Mouse (Mus musculus): ENCODE measurements around the gene Csrp3. TPM values are rescaled to one million over a fixed set of nuclear protein-coding genes. Genes with fewer than 3 reads are reported as not detected.

Gene Csrp3
- polyA plus RNA-seq, 1 experiment = 0.33 TPM

- peaks cover 1% of the 10 kb centered on the region for H3K79me3 ChIP-seq (ENCODE audit: low read depth)
- no peaks in the 10 kb centered on the region for H3K27me3 ChIP-seq (ENCODE audit: control insufficient read depth, insufficient read depth, insufficient read length)
- no peak overlapping the region for H3ac ChIP-seq (ENCODE audit: control insufficient read depth, insufficient read length, low read depth)
- peaks cover 54% of the 10 kb centered on the region for H3K36me3 ChIP-seq (ENCODE audit: control insufficient read depth, insufficient read depth)
- no peaks in the 10 kb centered on the region for H3K79me2 ChIP-seq (ENCODE audit: control insufficient read depth, insufficient read depth)
- no peak overlapping the region for H3K4me3 ChIP-seq (ENCODE audit: insufficient read depth, poor library complexity, severe bottlenecking)
- no peak for TF ChIP-seq CEBPB (IDR thresholded peaks at IDR 0.05; ENCODE audit: low read depth)
- no peak for TF ChIP-seq MYOG (IDR thresholded peaks at IDR 0.05; ENCODE audit: control insufficient read depth, extremely low read depth, insufficient read length)
- TF ChIP-seq FOSL1 (IDR thresholded peaks at IDR 0.05; ENCODE audit: insufficient read depth, low read length, poor library complexity, severe bottlenecking) = no peak
- no peak for TF ChIP-seq MAX (IDR thresholded peaks at IDR 0.05)
- TF ChIP-seq USF1 (IDR thresholded peaks at IDR 0.05; ENCODE audit: low read depth) = no peak
- no peak for TF ChIP-seq CTCF (IDR thresholded peaks at IDR 0.05; ENCODE audit: control insufficient read depth, insufficient read depth, insufficient read length)
- TF ChIP-seq MYOD1 (IDR thresholded peaks at IDR 0.05; ENCODE audit: control insufficient read depth, insufficient read length, low read depth) = no peak
These were observed 16.4 kb upstream of the Csrp3 start for GRCm38 (mm10) chr7:48864199-48864598.

DNA sequence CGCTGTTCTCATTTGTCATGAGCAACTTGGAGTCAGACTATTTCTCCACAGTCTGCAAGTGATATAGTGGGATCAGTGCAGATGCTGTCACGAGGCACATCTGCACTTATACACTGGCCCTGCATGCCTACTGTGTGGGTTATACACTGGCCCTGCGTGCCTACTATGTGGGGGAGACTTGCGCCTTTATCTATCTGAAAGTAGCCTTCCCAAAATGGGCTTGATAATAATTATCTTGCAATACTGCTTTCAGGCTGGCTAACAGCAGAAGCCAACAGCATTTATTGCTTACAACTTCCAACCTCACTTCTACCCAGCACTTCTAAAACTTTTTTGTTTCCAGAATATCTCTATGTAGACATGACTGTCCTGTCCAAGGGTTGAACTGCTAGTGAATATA lies 14.0 kb upstream of the Csrp3 start:
- TF ChIP-seq USF1 (IDR thresholded peaks at IDR 0.05; ENCODE audit: low read depth) (no peak), MYOG (IDR thresholded peaks at IDR 0.05; ENCODE audit: control insufficient read depth, extremely low read depth, insufficient read length) (no peak), FOSL1 (IDR thresholded peaks at IDR 0.05; ENCODE audit: insufficient read depth, low read length, poor library complexity, severe bottlenecking) (no peak), CEBPB (IDR thresholded peaks at IDR 0.05; ENCODE audit: low read depth) (no peak), MYOD1 (IDR thresholded peaks at IDR 0.05; ENCODE audit: control insufficient read depth, insufficient read length, low read depth) (no peak), CTCF (IDR thresholded peaks at IDR 0.05; ENCODE audit: control insufficient read depth, insufficient read depth, insufficient read length) (no peak), MAX (IDR thresholded peaks at IDR 0.05) (no peak)
- H3K79me3 ChIP-seq (ENCODE audit: low read depth) = no peaks in the 10 kb centered on the region
- H3K36me3 ChIP-seq (ENCODE audit: control insufficient read depth, insufficient read depth) = peaks cover 30% of the 10 kb centered on the region
- H3ac ChIP-seq (ENCODE audit: control insufficient read depth, insufficient read length, low read depth) = no peak overlapping the region
- no peaks in the 10 kb centered on the region for H3K27me3 ChIP-seq (ENCODE audit: control insufficient read depth, insufficient read depth, insufficient read length)
- H3K4me3 ChIP-seq (ENCODE audit: insufficient read depth, poor library complexity, severe bottlenecking) = no peak overlapping the region
- no peaks in the 10 kb centered on the region for H3K79me2 ChIP-seq (ENCODE audit: control insufficient read depth, insufficient read depth)

GRCm38 (mm10) chr7:48860948-48861347 lies 13.1 kb upstream of the Csrp3 start:
- TF ChIP-seq FOSL1 (IDR thresholded peaks at IDR 0.05; ENCODE audit: insufficient read depth, low read length, poor library complexity, severe bottlenecking) (no peak), CEBPB (IDR thresholded peaks at IDR 0.05; ENCODE audit: low read depth) (no peak), MYOG (IDR thresholded peaks at IDR 0.05; ENCODE audit: control insufficient read depth, extremely low read depth, insufficient read length) (no peak), MAX (IDR thresholded peaks at IDR 0.05) (no peak), USF1 (IDR thresholded peaks at IDR 0.05; ENCODE audit: low read depth) (no peak), CTCF (IDR thresholded peaks at IDR 0.05; ENCODE audit: control insufficient read depth, insufficient read depth, insufficient read length) (no peak), MYOD1 (IDR thresholded peaks at IDR 0.05; ENCODE audit: control insufficient read depth, insufficient read length, low read depth) (no peak)

DNA sequence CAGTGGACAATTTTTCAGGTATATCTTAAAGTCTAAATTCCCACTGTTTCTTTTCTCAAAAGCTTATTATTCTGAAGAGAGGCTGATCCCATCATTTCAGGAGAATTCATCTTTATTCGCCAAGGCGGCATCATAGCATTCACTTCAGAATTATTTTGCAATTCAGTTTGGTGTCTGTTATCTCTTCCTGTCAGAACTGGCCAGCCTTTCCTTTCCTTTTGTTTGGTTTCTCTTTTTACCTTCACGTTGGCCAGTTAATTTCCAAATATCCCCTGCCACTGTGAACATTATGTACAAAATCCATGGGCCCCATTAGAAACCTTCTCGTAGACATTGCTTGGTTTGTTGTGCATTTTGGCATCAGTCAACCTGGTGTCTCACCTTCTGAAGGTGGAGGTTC lies 11.5 kb upstream of the Csrp3 start:
- no peaks in the 10 kb centered on the region for H3K79me2 ChIP-seq (ENCODE audit: control insufficient read depth, insufficient read depth)
- H3ac ChIP-seq (ENCODE audit: control insufficient read depth, insufficient read length, low read depth) = no peak overlapping the region
- TF ChIP-seq MYOG (IDR thresholded peaks at IDR 0.05; ENCODE audit: control insufficient read depth, extremely low read depth, insufficient read length) (no peak), CEBPB (IDR thresholded peaks at IDR 0.05; ENCODE audit: low read depth) (no peak), MYOD1 (IDR thresholded peaks at IDR 0.05; ENCODE audit: control insufficient read depth, insufficient read length, low read depth) (no peak), FOSL1 (IDR thresholded peaks at IDR 0.05; ENCODE audit: insufficient read depth, low read length, poor library complexity, severe bottlenecking) (no peak), USF1 (IDR thresholded peaks at IDR 0.05; ENCODE audit: low read depth) (no peak), MAX (IDR thresholded peaks at IDR 0.05) (no peak), CTCF (IDR thresholded peaks at IDR 0.05; ENCODE audit: control insufficient read depth, insufficient read depth, insufficient read length) (no peak)
- H3K79me3 ChIP-seq (ENCODE audit: low read depth) = no peaks in the 10 kb centered on the region
- H3K36me3 ChIP-seq (ENCODE audit: control insufficient read depth, insufficient read depth) = peaks cover 9% of the 10 kb centered on the region
- H3K4me3 ChIP-seq (ENCODE audit: insufficient read depth, poor library complexity, severe bottlenecking) = no peak overlapping the region
- H3K27me3 ChIP-seq (ENCODE audit: control insufficient read depth, insufficient read depth, insufficient read length) = no peaks in the 10 kb centered on the region

More at GRCm38 (mm10) chr7:48860948-48861347, 13.1 kb upstream of the Csrp3 start:
- H3ac ChIP-seq (ENCODE audit: control insufficient read depth, insufficient read length, low read depth) = no peak overlapping the region
- H3K27me3 ChIP-seq (ENCODE audit: control insufficient read depth, insufficient read depth, insufficient read length) = no peaks in the 10 kb centered on the region
- no peaks in the 10 kb centered on the region for H3K79me2 ChIP-seq (ENCODE audit: control insufficient read depth, insufficient read depth)
- peaks cover 22% of the 10 kb centered on the region for H3K36me3 ChIP-seq (ENCODE audit: control insufficient read depth, insufficient read depth)
- H3K4me3 ChIP-seq (ENCODE audit: insufficient read depth, poor library complexity, severe bottlenecking) = no peak overlapping the region
- H3K79me3 ChIP-seq (ENCODE audit: low read depth) = no peaks in the 10 kb centered on the region

GRCm38 (mm10) chr7:48858257-48858656 lies 10.4 kb upstream of the Csrp3 start:
- H3K27me3 ChIP-seq (ENCODE audit: control insufficient read depth, insufficient read depth, insufficient read length) = no peaks in the 10 kb centered on the region
- TF ChIP-seq MAX (IDR thresholded peaks at IDR 0.05) = no peak
- no peak for TF ChIP-seq USF1 (IDR thresholded peaks at IDR 0.05; ENCODE audit: low read depth)
- TF ChIP-seq MYOG (IDR thresholded peaks at IDR 0.05; ENCODE audit: control insufficient read depth, extremely low read depth, insufficient read length) = no peak
- TF ChIP-seq CTCF (IDR thresholded peaks at IDR 0.05; ENCODE audit: control insufficient read depth, insufficient read depth, insufficient read length) = no peak
- no peak for TF ChIP-seq FOSL1 (IDR thresholded peaks at IDR 0.05; ENCODE audit: insufficient read depth, low read length, poor library complexity, severe bottlenecking)
- no peak for TF ChIP-seq CEBPB (IDR thresholded peaks at IDR 0.05; ENCODE audit: low read depth)
- TF ChIP-seq MYOD1 (IDR thresholded peaks at IDR 0.05; ENCODE audit: control insufficient read depth, insufficient read length, low read depth) = no peak
- H3K79me2 ChIP-seq (ENCODE audit: control insufficient read depth, insufficient read depth) = no peaks in the 10 kb centered on the region
- peaks cover 6% of the 10 kb centered on the region for H3K36me3 ChIP-seq (ENCODE audit: control insufficient read depth, insufficient read depth)
- H3ac ChIP-seq (ENCODE audit: control insufficient read depth, insufficient read length, low read depth) = no peak overlapping the region
- no peak overlapping the region for H3K4me3 ChIP-seq (ENCODE audit: insufficient read depth, poor library complexity, severe bottlenecking)
- no peaks in the 10 kb centered on the region for H3K79me3 ChIP-seq (ENCODE audit: low read depth)

GRCm38 (mm10) chr7:48855461-48855860 lies 7.6 kb upstream of the Csrp3 start:
- Histone ChIP-seq H3K36me3 (ENCODE audit: control insufficient read depth, insufficient read depth) (peaks cover 6% of the 10 kb centered on the region), H3K79me2 (ENCODE audit: control insufficient read depth, insufficient read depth) (no peaks in the 10 kb centered on the region), H3K27me3 (ENCODE audit: control insufficient read depth, insufficient read depth, insufficient read length) (no peaks in the 10 kb centered on the region), H3ac (ENCODE audit: control insufficient read depth, insufficient read length, low read depth) (no peak overlapping the region), H3K4me3 (ENCODE audit: insufficient read depth, poor library complexity, severe bottlenecking) (no peak overlapping the region), H3K79me3 (ENCODE audit: low read depth) (no peaks in the 10 kb centered on the region)
- TF ChIP-seq CTCF (IDR thresholded peaks at IDR 0.05; ENCODE audit: control insufficient read depth, insufficient read depth, insufficient read length) = no peak
- TF ChIP-seq MYOD1 (IDR thresholded peaks at IDR 0.05; ENCODE audit: control insufficient read depth, insufficient read length, low read depth) = no peak
- TF ChIP-seq FOSL1 (IDR thresholded peaks at IDR 0.05; ENCODE audit: insufficient read depth, low read length, poor library complexity, severe bottlenecking) = no peak
- no peak for TF ChIP-seq MYOG (IDR thresholded peaks at IDR 0.05; ENCODE audit: control insufficient read depth, extremely low read depth, insufficient read length)
- no peak for TF ChIP-seq USF1 (IDR thresholded peaks at IDR 0.05; ENCODE audit: low read depth)
- TF ChIP-seq MAX (IDR thresholded peaks at IDR 0.05) = no peak
- no peak for TF ChIP-seq CEBPB (IDR thresholded peaks at IDR 0.05; ENCODE audit: low read depth)

Data from C2C12 (cell line).